Mouse (Mus musculus) liver, embryonic 14.5 days (tissue): ENCODE measurements at regions not wholly inside any gene's neighbourhood (a gene's known extent, or its start where the extent isn't known, plus 50 kb on each side); places are given as distances from the start of the nearest gene placed in this dataset.

ENCODE experiments used
- CTCF ChIP-seq: IDR thresholded peaks from 2 replicates; pipeline ENCODE4 v1.5.1; 2016; ENCODE audit warnings: antibody characterized with exemption, low read depth, control low read depth
- EP300 ChIP-seq: IDR thresholded peaks from 2 replicates; pipeline ENCODE4 v1.6.1; 2016; ENCODE audit warnings: antibody characterized with exemption, low read depth

DNA sequence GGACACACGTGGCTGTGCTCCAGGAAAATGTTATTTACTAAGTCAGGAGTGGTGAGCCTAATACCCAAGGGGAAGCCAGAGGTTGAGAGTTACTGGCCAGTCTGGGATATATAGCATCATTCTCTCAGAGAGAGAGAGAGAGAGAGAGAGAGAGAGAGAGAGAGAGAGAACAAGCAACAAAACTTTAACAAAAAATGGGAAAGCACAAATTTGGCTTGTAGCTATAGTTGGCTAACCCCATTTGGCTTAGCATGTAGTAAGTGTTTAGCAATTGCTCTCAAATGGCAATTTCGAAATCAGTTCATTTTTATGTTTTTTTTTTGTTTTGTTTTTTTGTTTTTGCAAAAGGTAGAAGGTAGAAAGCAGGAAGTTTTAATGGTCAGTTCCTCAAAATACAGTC is 60.9 kb upstream of the Smg1 start:
- TF ChIP-seq CTCF (no peak), EP300 (no peak)
